Mouse (Mus musculus) hindbrain, embryonic 12.5 days (tissue): ENCODE measurements at regions not wholly inside any gene's neighbourhood (a gene's known extent, or its start where the extent isn't known, plus 50 kb on each side); places are given as distances from the start of the nearest gene placed in this dataset.

Experiments used
- ATAC-seq: fragments of 200-750 bp; cut with Nextera tagmentation; 2 replicates; pipeline ENCODE4 v1.8.0; 2017; ENCODE audit warnings: moderate TSS enrichment; ENCODE audit not compliant: low FRiP score
- H3K27ac ChIP-seq: fragments of 300-500 bp; sonication (generic); 2 replicates; pipeline ENCODE4 v1.5.1; 2016; ENCODE audit warnings: mild to moderate bottlenecking
- H3K27me3 ChIP-seq: fragments of 300-500 bp; sonication (generic); 2 replicates; pipeline ENCODE4 v1.6.1; 2016; ENCODE audit warnings: mild to moderate bottlenecking
- H3K36me3 ChIP-seq: fragments of 300-500 bp; sonication (generic); 2 replicates; pipeline ENCODE4 v1.6.1; 2016; ENCODE audit warnings: mild to moderate bottlenecking
- H3K4me1 ChIP-seq: fragments of 300-500 bp; sonication (generic); 2 replicates; pipeline ENCODE4 v1.6.1; 2016
- H3K4me2 ChIP-seq: fragments of 300-500 bp; sonication (generic); replicated peaks from 2 replicates; pipeline ENCODE4 v1.6.1; 2016; ENCODE audit warnings: mild to moderate bottlenecking
- H3K4me3 ChIP-seq: fragments of 300-500 bp; sonication (generic); 2 replicates; pipeline ENCODE4 v1.5.1; 2016; ENCODE audit warnings: mild to moderate bottlenecking
- H3K9ac ChIP-seq: fragments of 300-500 bp; sonication (generic); 2 replicates; pipeline ENCODE4 v1.6.1; 2016; ENCODE audit warnings: mild to moderate bottlenecking, moderate library complexity
- H3K9me3 ChIP-seq: fragments of 300-500 bp; sonication (generic); replicated peaks from 2 replicates; pipeline ENCODE4 v1.6.1; 2016; ENCODE audit warnings: mild to moderate bottlenecking
- WGBS: fragments of 180-500 bp; shearing (Covaris S2); methylation state at CpG from one replicate; pipeline ENCODE4 v1.1.7; 2016; 5-methylcytosine and 5-hydroxymethylcytosine counted together

- H3K9me3 ChIP-seq = no peaks in the 10 kb centered on the region
- peak overlapping the region; percentile 29 for H3K4me2 ChIP-seq
- no peaks in the 10 kb centered on the region for H3K36me3 ChIP-seq
- WGBS = 41% methylated on average over 17 of the region's 17 CpGs
- peak; percentile 58; the same call in 1 of the 2 replicates for ATAC-seq
- no peaks in the 10 kb centered on the region for H3K4me1 ChIP-seq
- H3K27me3 ChIP-seq = no peaks in the 10 kb centered on the region
- no peak overlapping the region for H3K27ac ChIP-seq
- no peak overlapping the region for H3K9ac ChIP-seq
- H3K4me3 ChIP-seq = no peak overlapping the region
These were observed 70.0 kb downstream of the Mbip start for GRCm38 (mm10) chr12:56275556-56276242.

- no peaks in the 10 kb centered on the region for H3K27me3 ChIP-seq
- no peak overlapping the region for H3K4me3 ChIP-seq
- H3K9me3 ChIP-seq = no peaks in the 10 kb centered on the region
- H3K27ac ChIP-seq = no peak overlapping the region
- H3K36me3 ChIP-seq = no peaks in the 10 kb centered on the region
- 79% methylated on average over 6 of the region's 6 CpGs for WGBS
- no peaks in the 10 kb centered on the region for H3K4me1 ChIP-seq
- no peak overlapping the region for H3K9ac ChIP-seq
- H3K4me2 ChIP-seq = no peak overlapping the region
- ATAC-seq = no peak
These were observed 80.6 kb downstream of the Mbip start for GRCm38 (mm10) chr12:56265049-56265448.

- ATAC-seq = no peak
- no peak overlapping the region for H3K4me2 ChIP-seq
- no peaks in the 10 kb centered on the region for H3K36me3 ChIP-seq
- H3K9ac ChIP-seq = no peak overlapping the region
- H3K27me3 ChIP-seq = no peaks in the 10 kb centered on the region
- no peak overlapping the region for H3K27ac ChIP-seq
- WGBS = 86% methylated on average over 4 of the region's 4 CpGs
- no peaks in the 10 kb centered on the region for H3K9me3 ChIP-seq
- peaks cover 5% of the 10 kb centered on the region for H3K4me1 ChIP-seq
- H3K4me3 ChIP-seq = no peak overlapping the region
These were observed 84.2 kb downstream of the Mbip start for GRCm38 (mm10) chr12:56261471-56261870.

- Histone ChIP-seq H3K36me3 (no peaks in the 10 kb centered on the region), H3K4me2 (peak overlapping the region; percentile 29), H3K27me3 (no peaks in the 10 kb centered on the region), H3K9me3 (no peaks in the 10 kb centered on the region), H3K27ac (peak overlapping the region; percentile 57; the same call in 1 of the 2 replicates), H3K4me3 (no peak overlapping the region), H3K4me1 (peaks cover 5% of the 10 kb centered on the region), H3K9ac (no peak overlapping the region)
- WGBS = 50% methylated on average over 14 of the region's 14 CpGs
- peak; percentile 69 for ATAC-seq
These were observed 87.2 kb downstream of the Mbip start for GRCm38 (mm10) chr12:56258401-56259050.

- H3K27ac ChIP-seq = no peak overlapping the region
- no peak overlapping the region for H3K4me3 ChIP-seq
- H3K27me3 ChIP-seq = no peaks in the 10 kb centered on the region
- no peak overlapping the region for H3K4me2 ChIP-seq
- no peak for ATAC-seq
- H3K36me3 ChIP-seq = no peaks in the 10 kb centered on the region
- WGBS = 89% methylated on average over 11 of the region's 11 CpGs
- peaks cover 5% of the 10 kb centered on the region for H3K4me1 ChIP-seq
- no peaks in the 10 kb centered on the region for H3K9me3 ChIP-seq
- H3K9ac ChIP-seq = no peak overlapping the region
These were observed 89.3 kb downstream of the Mbip start for GRCm38 (mm10) chr12:56256243-56256881.

GRCm38 (mm10) chr12:56252612-56253444 lies 92.9 kb downstream of the Mbip start:
- Histone ChIP-seq H3K4me3 (no peak overlapping the region), H3K9me3 (no peaks in the 10 kb centered on the region), H3K27me3 (no peaks in the 10 kb centered on the region), H3K27ac (no peak overlapping the region), H3K36me3 (no peaks in the 10 kb centered on the region), H3K4me1 (no peaks in the 10 kb centered on the region), H3K4me2 (no peak overlapping the region), H3K9ac (no peak overlapping the region)
- ATAC-seq = no peak
- 63% methylated on average over 7 of the region's 7 CpGs for WGBS

GRCm38 (mm10) chr12:56250262-56250661 lies 95.4 kb downstream of the Mbip start:
- no peaks in the 10 kb centered on the region for H3K27me3 ChIP-seq
- H3K4me2 ChIP-seq = no peak overlapping the region
- H3K27ac ChIP-seq = no peak overlapping the region
- no peak overlapping the region for H3K4me3 ChIP-seq
- 25% methylated on average over 3 of the region's 3 CpGs for WGBS
- H3K9me3 ChIP-seq = no peaks in the 10 kb centered on the region
- no peaks in the 10 kb centered on the region for H3K36me3 ChIP-seq
- no peaks in the 10 kb centered on the region for H3K4me1 ChIP-seq
- no peak overlapping the region for H3K9ac ChIP-seq
- no peak for ATAC-seq

GRCm38 (mm10) chr12:56246406-56246805 lies 99.3 kb downstream of the Mbip start:
- no peak for ATAC-seq
- Histone ChIP-seq H3K36me3 (no peaks in the 10 kb centered on the region), H3K27me3 (no peaks in the 10 kb centered on the region), H3K4me2 (no peak overlapping the region), H3K9me3 (no peaks in the 10 kb centered on the region), H3K9ac (no peak overlapping the region), H3K4me1 (no peaks in the 10 kb centered on the region), H3K4me3 (no peak overlapping the region), H3K27ac (no peak overlapping the region)
- WGBS = 91% methylated on average over 7 of the region's 7 CpGs

GRCm38 (mm10) chr12:56242803-56243202 lies 102.9 kb downstream of the Mbip start:
- no peak overlapping the region for H3K4me2 ChIP-seq
- H3K27ac ChIP-seq = no peak overlapping the region
- H3K36me3 ChIP-seq = no peaks in the 10 kb centered on the region
- H3K9me3 ChIP-seq = no peaks in the 10 kb centered on the region
- 81% methylated on average over 5 of the region's 5 CpGs for WGBS
- ATAC-seq = no peak
- H3K4me1 ChIP-seq = no peaks in the 10 kb centered on the region; the same call in 1 of the 2 replicates
- H3K27me3 ChIP-seq = no peaks in the 10 kb centered on the region
- no peak overlapping the region for H3K4me3 ChIP-seq
- no peak overlapping the region for H3K9ac ChIP-seq

- WGBS = 18% methylated on average over 5 of the region's 5 CpGs
- Histone ChIP-seq H3K27me3 (no peaks in the 10 kb centered on the region), H3K36me3 (no peaks in the 10 kb centered on the region), H3K9ac (no peak overlapping the region), H3K27ac (no peak overlapping the region), H3K4me3 (no peak overlapping the region), H3K4me1 (no peaks in the 10 kb centered on the region; the same call in 1 of the 2 replicates), H3K9me3 (no peaks in the 10 kb centered on the region), H3K4me2 (no peak overlapping the region)
- ATAC-seq = no peak
These were observed 104.0 kb downstream of the Mbip start for GRCm38 (mm10) chr12:56241735-56242134.

- 36% methylated on average over 12 of the region's 12 CpGs for WGBS
These were observed 105.5 kb downstream of the Mbip start for GRCm38 (mm10) chr12:56240206-56240605.

GRCm38 (mm10) chr12:56234571-56234970 lies 111.1 kb downstream of the Mbip start:
- Histone ChIP-seq H3K4me3 (no peak overlapping the region), H3K27me3 (no peaks in the 10 kb centered on the region), H3K27ac (no peak overlapping the region), H3K9ac (no peak overlapping the region), H3K9me3 (0 out of 2 replicates have a peak, but pooled peaks cover 5% of the 10 kb centered on the region), H3K36me3 (no peaks in the 10 kb centered on the region), H3K4me2 (no peak overlapping the region), H3K4me1 (no peaks in the 10 kb centered on the region)
- 69% methylated on average over 6 of the region's 6 CpGs for WGBS
- no peak for ATAC-seq

More at GRCm38 (mm10) chr12:56240206-56240605, 105.5 kb downstream of the Mbip start:
- H3K27ac ChIP-seq = no peak overlapping the region
- H3K4me2 ChIP-seq = no peak overlapping the region
- no peaks in the 10 kb centered on the region for H3K36me3 ChIP-seq
- H3K27me3 ChIP-seq = no peaks in the 10 kb centered on the region
- no peaks in the 10 kb centered on the region; the same call in 1 of the 2 replicates for H3K4me1 ChIP-seq
- H3K9ac ChIP-seq = no peak overlapping the region
- no peaks in the 10 kb centered on the region for H3K9me3 ChIP-seq
- H3K4me3 ChIP-seq = no peak overlapping the region
- no peak for ATAC-seq
